Mouse (Mus musculus) ES-E14 (cell line): Measurements from ENCODE around the gene Zfp423. TPM values are rescaled to one million over a fixed set of nuclear protein-coding genes. Genes with fewer than 3 reads are reported as not detected.

ENCODE experiments used
- DNase-seq: peaks from one replicate; pipeline ENCODE4 v3.0.0-alpha.2; 2013; ENCODE audit warnings: low read depth, low spot score
- H3K27ac ChIP-seq: 2 replicates; pipeline ENCODE4 v1.5.1; 2012; ENCODE audit warnings: low read depth, mild to moderate bottlenecking, low read length, moderate library complexity, mixed read lengths; ENCODE audit not compliant: poor library complexity, insufficient read depth, severe bottlenecking
- H3K36me3 ChIP-seq: 2 replicates; pipeline ENCODE4 v1.6.1; 2012; ENCODE audit warnings: mild to moderate bottlenecking, low read length, moderate library complexity, mixed read lengths; ENCODE audit not compliant: control insufficient read depth, poor library complexity, insufficient read depth, severe bottlenecking
- H3K4me1 ChIP-seq, 2 experiments: fragments of 150-350 bp in 1 of 2; sonication (generic) in 1 of 2; 2 replicates each; pipeline ENCODE4 v1.6.1; 2012; ENCODE audit warnings: low read length in 2 of 2, mild to moderate bottlenecking in 1 of 2, mixed read lengths in 1 of 2; ENCODE audit not compliant: control insufficient read depth in 2 of 2, insufficient read depth in 2 of 2, poor library complexity in 1 of 2
- H3K4me3 ChIP-seq, 2 experiments: fragments of 150-350 bp in 1 of 2; sonication (generic) in 1 of 2; 2 replicates each; pipeline ENCODE4 v1.5.1; 2012; ENCODE audit warnings: low read length in 2 of 2, low read depth in 1 of 2, mild to moderate bottlenecking in 1 of 2, mixed read lengths in 1 of 2; ENCODE audit not compliant: insufficient read depth in 1 of 2, poor library complexity in 1 of 2, severe bottlenecking in 1 of 2
- H3K9ac ChIP-seq: 2 replicates; pipeline ENCODE4 v1.6.1; 2012; ENCODE audit warnings: low read depth, mild to moderate bottlenecking, low read length, mixed read lengths; ENCODE audit not compliant: poor library complexity, insufficient read depth, severe bottlenecking
- H3K9me3 ChIP-seq: fragments of 150-350 bp; sonication (generic); 2 replicates; pipeline ENCODE4 v1.6.1; 2012; ENCODE audit warnings: low read depth, mild to moderate bottlenecking, low read length; ENCODE audit not compliant: control insufficient read depth, insufficient read depth
- CHD2 ChIP-seq: IDR thresholded peaks from 2 replicates; pipeline ENCODE4 v1.6.1; 2014; ENCODE audit warnings: mild to moderate bottlenecking, low read depth, low read length, inconsistent platforms
- HCFC1 ChIP-seq: IDR thresholded peaks from 2 replicates; pipeline ENCODE4 v1.6.1; 2012; ENCODE audit warnings: low read length, inconsistent platforms, borderline replicate concordance; ENCODE audit not compliant: insufficient read depth
- MAFK ChIP-seq: IDR thresholded peaks from 2 replicates; pipeline ENCODE4 v1.6.1; 2014; ENCODE audit warnings: mild to moderate bottlenecking, low read depth, low read length, inconsistent platforms; ENCODE audit not compliant: insufficient read depth
- ZC3H11A ChIP-seq: IDR thresholded peaks from 2 replicates; pipeline ENCODE4 v1.6.1; 2012; ENCODE audit warnings: low read depth, mild to moderate bottlenecking, inconsistent platforms, low read length, borderline replicate concordance
- ZNF384 ChIP-seq: IDR thresholded peaks from 2 replicates; pipeline ENCODE4 v1.6.1; 2012; ENCODE audit warnings: low read depth, low read length, inconsistent platforms
- in situ Hi-C, 2 experiments: fragments of 600-800 bp; cut with MboI; formaldehyde crosslinking; loops; one replicate each; pipeline ENCODE4 v1.15.1; 2025; ENCODE audit warnings: low sequenced_read_pairs in 2 of 2, inconsistent platforms in 1 of 2; ENCODE audit not compliant: unreplicated experiment in 2 of 2
- total RNA-seq: library from RNA; depleted of rRNA; stranded (reverse); fragments of 300-350 nt; gene quantifications from 2 replicates; pipeline ENCODE4 v1.2.3, GENCODE M21; 2012

Zfp423 gene
- total RNA-seq, 1 experiment: 23.2 TPM

DNA sequence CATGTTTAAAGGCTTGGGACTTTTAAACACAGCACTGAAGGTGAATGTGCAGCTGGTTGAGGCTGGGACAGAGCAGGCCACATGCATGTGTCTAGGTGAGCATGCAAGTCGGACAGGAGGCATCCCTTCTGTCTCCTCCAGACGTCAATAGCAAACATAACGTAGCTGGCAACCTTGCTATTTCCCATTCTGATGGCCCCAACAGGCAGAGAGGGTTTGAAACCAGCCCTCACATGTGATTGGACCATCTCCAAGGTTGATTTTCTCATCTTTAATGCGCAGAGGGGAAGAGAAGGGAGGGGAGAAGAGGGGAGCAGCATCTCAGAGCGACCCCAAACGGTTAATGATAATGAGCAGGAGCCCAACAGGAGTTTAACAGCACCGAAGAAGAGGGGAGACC, 123.5 kb downstream of the Zfp423 start:
- no peak for DNase-seq
- no peak for TF ChIP-seq ZNF384
- no peak for TF ChIP-seq ZC3H11A
- no peak for TF ChIP-seq MAFK
- no peak for TF ChIP-seq CHD2
- no peak for TF ChIP-seq HCFC1
- Histone ChIP-seq H3K4me1 (peaks cover 2 to 25% of the 10 kb centered on the region in 2 experiments; a peak in 3 of 4 replicates), H3K27ac (no peak overlapping the region), H3K4me3 (no peak overlapping the region), H3K9me3 (no peaks in the 10 kb centered on the region), H3K9ac (no peak overlapping the region), H3K36me3 (no peaks in the 10 kb centered on the region)
- in situ Hi-C loops: no loop called here

- DNase-seq: no peak
- no peak for TF ChIP-seq MAFK
- TF ChIP-seq CHD2: no peak
- TF ChIP-seq ZNF384: no peak
- TF ChIP-seq HCFC1: no peak
- TF ChIP-seq ZC3H11A: no peak
- Histone ChIP-seq H3K36me3 (no peaks in the 10 kb centered on the region), H3K27ac (no peak overlapping the region), H3K9ac (no peak overlapping the region; the same call in 1 of the 2 replicates), H3K4me1 (peaks cover 3 to 29% of the 10 kb centered on the region in 2 experiments; a peak in 3 of 4 replicates), H3K9me3 (no peaks in the 10 kb centered on the region), H3K4me3 (no peak overlapping the region)
- in situ Hi-C loops: no loop called here
These were observed 124.0 kb downstream of the Zfp423 start for GRCm38 (mm10) chr8:87835411-87835821.

- TF ChIP-seq ZC3H11A (no peak), MAFK (no peak), ZNF384 (no peak), CHD2 (no peak), HCFC1 (no peak)
- Histone ChIP-seq H3K27ac (no peak overlapping the region), H3K36me3 (no peaks in the 10 kb centered on the region), H3K9me3 (no peaks in the 10 kb centered on the region), H3K4me1 (peaks cover 3 to 30% of the 10 kb centered on the region in 2 experiments; a peak in 3 of 4 replicates), H3K9ac (no peak overlapping the region), H3K4me3 (no peak overlapping the region)
- in situ Hi-C loops: no loop called here
- no peak for DNase-seq
These were observed 124.7 kb downstream of the Zfp423 start for GRCm38 (mm10) chr8:87834656-87835055.

GRCm38 (mm10) chr8:87833841-87834620, 125.4 kb downstream of the Zfp423 start:
- Histone ChIP-seq H3K9ac (no peak overlapping the region), H3K36me3 (no peaks in the 10 kb centered on the region), H3K9me3 (no peaks in the 10 kb centered on the region), H3K27ac (no peak overlapping the region), H3K4me3 (no peak overlapping the region), H3K4me1 (peaks cover 3 to 30% of the 10 kb centered on the region in 2 experiments; a peak in 3 of 4 replicates)
- in situ Hi-C loops: no loop called here
- TF ChIP-seq MAFK (no peak), CHD2 (no peak), ZC3H11A (no peak), ZNF384 (no peak), HCFC1 (no peak)
- DNase-seq: no peak
